Mouse (Mus musculus): ENCODE data around the gene Zfp987.
"Not testable (repeated sequence)": the region's sequence is repeated elsewhere in the genome, so short reads cannot be mapped to it uniquely, and the experiment has no call there.

Gene Zfp987

DNA sequence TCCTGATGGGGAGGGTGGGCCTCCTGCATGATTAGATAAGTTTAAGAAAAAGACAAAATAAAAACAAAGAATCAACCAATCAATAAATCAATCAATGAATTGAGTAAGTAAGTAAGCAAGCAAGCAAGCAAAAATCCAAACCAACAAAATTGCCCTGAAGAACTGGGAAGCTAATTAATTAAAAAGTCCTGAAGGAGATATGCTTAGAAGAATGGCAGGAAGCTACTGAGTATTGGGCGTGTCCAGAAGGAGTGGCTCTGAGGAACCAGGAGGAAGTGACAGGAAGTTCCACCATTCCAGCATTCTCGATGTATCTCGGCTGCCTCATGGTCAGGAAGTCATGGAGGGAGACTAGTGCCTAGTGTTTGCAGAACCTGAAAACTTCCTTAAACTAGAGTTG, at the start of gene Zfp987:
Zfp987 (plus strand) TSS at position 301 of the 400 bp plus-strand sequence.
- not testable (repeated sequence) for DNase-seq (ENCODE audit: low read depth)

- peak; percentile 1 for DNase-seq (ENCODE audit: low read depth)
Observed at GRCm38 (mm10) chr4:146052536-146052935, 44.6 kb upstream of the Zfp987 start.

DNA sequence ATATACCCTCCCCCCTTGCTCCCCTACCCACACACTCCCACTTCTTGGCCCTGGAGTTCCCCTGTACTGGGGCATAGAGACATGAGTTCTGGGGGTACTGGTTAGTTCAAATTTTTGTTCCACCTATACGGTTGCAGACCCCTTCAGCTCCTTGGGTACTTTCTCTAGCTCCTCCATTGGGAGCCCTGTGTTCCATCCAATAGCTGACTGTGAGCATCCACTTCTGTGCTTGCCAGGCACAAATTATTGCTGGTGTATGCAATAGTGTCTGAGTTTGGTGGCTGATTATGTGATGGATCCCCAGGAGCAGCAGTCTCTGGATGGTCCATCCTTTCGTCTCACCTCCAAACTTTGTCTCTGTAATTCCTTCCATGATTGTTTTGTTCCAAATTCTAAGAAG, 43.7 kb upstream of the Zfp987 start:
- DNase-seq (ENCODE audit: low read depth), result peak; percentile 2

DNA sequence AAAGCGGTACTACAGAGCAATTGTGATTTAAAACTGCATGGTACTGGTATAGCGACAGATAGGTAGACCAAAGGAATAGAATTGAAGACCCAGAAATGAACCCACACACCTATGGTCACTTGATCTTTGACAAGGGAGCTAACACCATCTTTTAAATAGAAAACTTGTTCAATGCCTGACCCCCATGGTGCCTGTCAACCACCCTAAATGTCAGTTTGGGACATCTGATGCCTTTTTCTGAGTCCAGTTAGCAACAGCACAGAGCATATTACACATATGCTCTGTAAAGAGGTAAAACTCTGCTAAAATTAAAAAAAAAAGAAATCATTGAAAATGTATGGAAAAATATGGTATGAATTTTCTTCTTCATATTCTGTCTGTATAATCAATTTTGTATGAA, 41.8 kb upstream of the Zfp987 start:
- peak; percentile 15 for DNase-seq (ENCODE audit: low read depth)

GRCm38 (mm10) chr4:146058646-146059045, 38.5 kb upstream of the Zfp987 start:
- peak; percentile 9 for DNase-seq (ENCODE audit: low read depth)

- DNase-seq (ENCODE audit: low read depth), result peak; percentile 1
Observed at GRCm38 (mm10) chr4:146059078-146059477, 38.0 kb upstream of the Zfp987 start.

DNA sequence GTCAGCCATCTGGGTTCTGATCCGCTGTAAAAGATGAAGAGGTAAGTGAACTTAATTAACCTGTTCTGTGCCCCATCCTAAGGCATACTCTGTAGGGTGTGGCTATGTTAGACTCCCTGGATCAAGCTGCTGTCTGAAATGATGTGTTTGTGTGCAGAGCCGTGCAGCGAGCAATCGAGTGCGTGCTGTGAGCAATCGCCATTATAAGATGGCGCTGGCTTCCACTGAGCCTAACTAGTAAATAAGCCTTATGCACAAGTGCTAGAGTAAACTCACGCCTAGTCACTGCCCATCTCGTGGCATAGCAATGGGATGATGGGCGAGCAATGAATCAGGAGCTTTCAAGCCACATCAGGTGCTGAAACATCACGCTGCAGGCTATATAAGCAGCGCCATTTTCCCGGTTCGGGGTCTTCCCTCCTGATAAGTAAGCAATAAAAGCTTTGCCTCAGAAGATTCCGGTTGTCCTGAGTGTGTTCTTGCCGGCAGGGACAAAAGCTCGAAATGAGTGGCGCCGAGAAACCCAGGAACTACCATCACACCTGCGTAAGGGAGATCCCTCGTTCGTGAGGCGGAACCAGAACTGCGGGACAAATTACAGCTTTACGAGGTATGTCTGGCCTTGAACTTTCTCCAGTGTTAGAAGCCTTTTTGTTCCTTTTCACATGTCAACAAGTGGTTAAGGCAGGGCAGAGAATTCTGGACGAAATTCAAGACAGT, 37.0 kb upstream of the Zfp987 start:
- DNase-seq (ENCODE audit: low read depth), result peak; percentile 2

DNA sequence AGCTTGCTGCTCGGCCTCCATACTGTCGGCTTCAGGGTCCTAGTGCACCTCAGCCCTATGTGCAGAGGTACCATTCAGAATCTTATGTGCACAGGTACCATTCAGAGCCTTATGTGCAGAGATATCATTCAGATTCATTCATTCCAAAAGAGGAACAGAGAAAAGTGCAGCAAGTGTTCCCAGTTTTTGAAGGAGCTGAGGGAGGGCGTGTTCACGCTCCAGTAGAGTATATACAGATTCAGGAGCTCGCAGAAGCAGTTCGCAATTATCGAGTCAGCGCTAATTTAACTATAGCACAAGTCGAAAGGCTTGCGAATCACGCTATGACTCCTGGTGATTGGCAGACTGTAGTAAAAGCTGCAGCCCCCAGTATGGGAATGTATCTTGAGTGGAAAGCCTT, 36.0 kb upstream of the Zfp987 start:
- not testable (repeated sequence) for DNase-seq (ENCODE audit: low read depth)

DNA sequence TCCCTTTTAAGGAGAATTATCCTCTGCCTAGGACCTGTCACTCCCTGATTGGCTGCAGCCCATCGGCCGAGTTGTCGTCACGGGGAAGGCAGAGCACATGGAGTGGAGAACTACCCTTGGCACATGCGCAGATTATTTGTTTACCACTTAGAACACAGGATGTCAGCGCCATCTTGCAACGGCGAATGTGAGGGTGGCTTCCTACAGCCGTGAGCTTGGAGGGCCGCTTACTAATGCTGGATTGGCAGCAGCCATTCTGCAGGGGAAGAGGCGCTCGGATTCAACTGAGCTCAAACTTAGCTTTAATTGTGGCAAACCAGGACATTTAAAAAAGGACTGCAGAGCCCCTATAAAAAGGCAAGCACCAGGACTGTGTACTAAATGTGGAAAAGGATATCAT, 35.1 kb upstream of the Zfp987 start:
- DNase-seq (ENCODE audit: low read depth), result not testable (repeated sequence)

- not testable (repeated sequence) for DNase-seq (ENCODE audit: low read depth)
Observed at GRCm38 (mm10) chr4:146063001-146063400, 34.1 kb upstream of the Zfp987 start.

GRCm38 (mm10) chr4:146063621-146064020, 33.5 kb upstream of the Zfp987 start:
- not testable (repeated sequence) for DNase-seq (ENCODE audit: low read depth)

GRCm38 (mm10) chr4:146064807-146065206, 32.3 kb upstream of the Zfp987 start:
- DNase-seq (ENCODE audit: low read depth), result not testable (repeated sequence)

DNA sequence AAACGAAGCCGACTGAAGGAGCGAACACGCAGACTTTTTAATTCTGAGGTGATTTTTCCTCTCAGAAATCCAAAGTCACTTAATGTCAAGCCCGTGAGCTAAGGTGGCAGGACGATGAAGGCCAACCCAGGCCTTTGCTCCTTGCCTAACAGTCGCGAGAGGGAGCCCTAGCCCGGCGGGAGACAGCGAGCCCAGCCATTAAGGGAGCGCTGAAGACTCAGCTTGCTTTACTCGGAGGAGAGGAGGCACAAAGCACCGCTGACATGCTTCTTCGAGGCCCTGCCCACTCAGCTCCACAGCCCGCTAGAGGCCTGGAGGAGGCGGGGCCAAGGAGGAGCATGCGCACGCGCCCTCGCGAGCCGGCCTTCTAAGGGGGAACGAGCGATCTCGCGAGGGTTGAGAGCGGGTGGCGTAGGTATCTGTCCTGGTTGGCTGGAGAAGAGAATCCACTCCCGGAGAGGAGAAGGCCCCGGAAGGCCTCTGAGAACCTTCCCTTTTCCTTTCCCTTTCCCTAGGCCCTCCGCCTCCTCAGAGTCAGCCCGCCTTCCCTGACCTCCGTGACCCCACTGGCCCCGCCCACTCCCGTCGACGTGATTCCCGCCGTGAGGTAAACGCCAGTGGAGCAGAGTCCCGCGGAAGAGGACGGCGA, 30.0 kb upstream of the Zfp987 start:
- DNase-seq (ENCODE audit: low read depth), result peak; percentile 5

DNA sequence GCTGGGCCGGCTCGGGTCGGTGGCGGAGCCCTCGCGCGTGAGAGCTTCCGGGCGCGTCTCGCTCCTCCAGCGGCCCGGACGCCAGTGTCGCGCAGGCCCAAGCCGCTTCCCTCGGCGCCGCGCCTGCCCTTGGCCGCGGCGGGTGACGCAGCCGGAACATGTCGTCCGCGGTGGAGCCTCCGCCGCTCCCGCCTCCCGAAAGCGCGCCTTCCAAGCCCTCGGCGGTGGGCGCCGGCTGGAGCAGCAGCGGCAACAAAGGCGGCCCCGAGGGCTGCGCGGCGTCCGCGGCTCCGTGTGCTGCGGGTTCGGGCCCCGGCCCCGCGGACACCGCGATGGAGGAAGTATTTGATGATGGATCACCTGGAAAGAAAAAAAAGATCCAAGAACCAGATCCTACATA, 29.5 kb upstream of the Zfp987 start:
- peak; percentile 1 for DNase-seq (ENCODE audit: low read depth)

DNA sequence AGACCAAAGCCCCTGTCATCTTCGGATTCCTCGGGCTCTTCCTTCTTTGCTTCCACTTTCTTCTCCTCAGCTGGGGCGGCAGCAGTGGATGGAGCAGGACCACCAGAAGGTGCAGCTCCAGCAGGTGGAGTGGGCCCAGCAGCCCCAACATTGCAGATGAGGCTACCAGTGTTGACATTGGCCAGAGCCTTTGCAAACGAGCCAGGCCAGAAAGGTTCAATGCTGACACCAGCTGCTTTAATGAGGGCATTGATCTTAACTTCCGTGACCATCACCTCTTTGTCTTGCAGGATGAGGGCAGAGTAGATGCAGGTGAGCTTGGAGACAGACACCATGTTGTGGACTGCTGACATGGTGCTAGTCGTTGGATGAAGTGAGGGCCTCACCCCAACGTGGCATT, 23.8 kb upstream of the Zfp987 start:
- not testable (repeated sequence) for DNase-seq (ENCODE audit: low read depth)

DNA sequence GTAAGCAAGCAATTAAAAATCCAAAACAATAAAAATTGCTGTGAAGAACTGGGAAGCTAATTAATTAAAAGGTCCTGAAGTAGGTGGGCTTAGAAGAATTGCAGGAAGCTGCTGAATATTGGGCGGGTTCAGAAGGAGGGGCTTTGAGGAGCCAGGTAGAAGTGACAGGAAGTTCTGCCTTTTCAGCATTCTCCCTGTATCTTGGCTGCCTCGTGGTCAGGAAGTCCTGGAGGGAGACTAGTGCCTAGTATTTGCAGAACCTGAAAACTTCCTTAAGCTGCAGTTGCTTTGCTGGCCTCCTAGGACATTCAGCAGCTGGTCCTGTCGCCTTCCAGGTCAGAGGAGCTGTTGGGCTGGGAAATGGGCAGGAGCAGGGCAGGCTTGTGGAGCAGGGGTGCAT, 4.3 kb downstream of the Zfp987 start:
- peak; percentile 0 for DNase-seq (ENCODE audit: low read depth)

DNA sequence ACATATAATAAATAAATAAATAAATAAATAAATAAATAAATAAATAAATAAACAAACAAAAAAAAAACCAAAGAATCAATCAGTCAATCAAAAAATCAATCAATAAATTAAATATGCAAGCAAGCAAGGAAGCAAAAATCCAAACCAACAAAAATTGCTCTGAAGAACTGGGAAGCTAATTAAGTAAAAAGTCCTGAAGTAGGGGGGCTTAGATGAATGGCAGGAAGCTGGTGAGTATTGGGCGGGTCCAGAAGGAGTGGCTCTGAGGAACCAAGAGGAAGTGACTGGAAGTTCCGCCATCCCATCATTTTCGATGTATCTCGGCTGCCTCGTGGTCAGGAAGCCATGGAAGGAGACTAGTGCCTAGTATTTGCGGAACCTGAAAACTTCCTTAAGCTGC, 59.4 kb downstream of the Zfp987 start, which contains the start of gene Zfp600:
Zfp600 (plus strand) TSS at position 301 of the 400 bp plus-strand sequence.
- not testable (repeated sequence) for DNase-seq (ENCODE audit: low read depth)

- DNase-seq (ENCODE audit: low read depth), result not testable (repeated sequence)
Observed at GRCm38 (mm10) chr4:146162893-146163292, 65.8 kb downstream of the Zfp987 start.

DNA sequence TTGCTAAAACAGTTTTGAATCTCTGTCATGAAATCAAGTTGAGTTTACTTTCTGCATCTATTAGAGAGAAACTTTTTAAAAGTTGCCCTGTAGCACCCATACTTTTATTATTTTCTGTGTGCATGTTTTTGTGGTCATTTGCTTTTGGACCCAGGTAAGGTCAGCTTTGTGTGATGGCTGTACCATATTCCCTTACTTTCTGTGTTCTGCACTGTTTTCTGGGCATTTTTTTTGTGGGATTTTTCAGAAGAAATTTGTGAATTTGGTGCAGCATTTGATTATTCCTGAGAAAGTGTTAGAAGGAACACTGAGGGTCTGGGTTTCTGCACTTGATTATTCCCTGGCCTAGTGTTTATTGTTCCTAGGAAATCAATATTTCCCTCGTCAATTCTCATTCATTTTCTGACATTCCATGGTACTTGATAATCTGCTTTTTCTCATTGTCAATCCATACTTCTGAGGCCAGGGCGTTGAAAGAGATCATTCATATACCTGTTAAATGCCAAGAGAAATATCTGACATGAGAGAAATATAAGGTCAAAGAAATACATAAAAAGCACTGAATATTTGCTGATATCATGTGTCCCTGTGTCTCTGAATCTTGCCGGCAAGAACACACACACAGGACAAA, 70.2 kb downstream of the Zfp987 start:
- DNase-seq (ENCODE audit: low read depth), result not testable (repeated sequence)

DNA sequence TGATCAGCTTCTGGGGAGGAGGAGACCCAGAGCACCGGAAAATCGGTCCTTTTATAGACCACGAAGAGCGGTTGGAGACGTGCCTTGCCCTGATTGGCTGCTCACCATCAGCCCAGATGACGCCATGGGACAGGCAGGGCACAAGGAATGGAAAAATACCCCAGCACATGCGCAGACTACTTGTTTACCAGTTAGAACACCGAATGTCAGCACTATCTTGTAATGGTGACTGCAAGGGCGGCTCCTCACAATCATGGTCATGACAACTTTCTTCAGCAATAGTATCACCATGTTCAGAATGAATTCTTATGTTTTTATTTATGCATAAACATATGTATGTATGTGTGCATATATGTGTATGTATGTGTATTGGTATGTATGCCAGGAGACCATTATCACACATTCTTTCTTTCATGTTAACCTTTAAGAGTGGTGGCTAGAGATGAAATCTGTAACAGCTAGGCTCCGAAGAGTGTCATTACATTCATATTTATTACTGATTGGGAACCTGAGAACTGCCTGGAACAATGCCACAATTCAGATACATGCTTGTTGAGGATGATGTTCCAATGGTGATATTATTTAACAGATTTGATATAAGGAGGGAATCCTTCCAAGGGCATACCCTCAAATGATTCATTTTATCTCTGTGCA, 70.9 kb downstream of the Zfp987 start:
- peak; percentile 14 for DNase-seq (ENCODE audit: low read depth)

DNA sequence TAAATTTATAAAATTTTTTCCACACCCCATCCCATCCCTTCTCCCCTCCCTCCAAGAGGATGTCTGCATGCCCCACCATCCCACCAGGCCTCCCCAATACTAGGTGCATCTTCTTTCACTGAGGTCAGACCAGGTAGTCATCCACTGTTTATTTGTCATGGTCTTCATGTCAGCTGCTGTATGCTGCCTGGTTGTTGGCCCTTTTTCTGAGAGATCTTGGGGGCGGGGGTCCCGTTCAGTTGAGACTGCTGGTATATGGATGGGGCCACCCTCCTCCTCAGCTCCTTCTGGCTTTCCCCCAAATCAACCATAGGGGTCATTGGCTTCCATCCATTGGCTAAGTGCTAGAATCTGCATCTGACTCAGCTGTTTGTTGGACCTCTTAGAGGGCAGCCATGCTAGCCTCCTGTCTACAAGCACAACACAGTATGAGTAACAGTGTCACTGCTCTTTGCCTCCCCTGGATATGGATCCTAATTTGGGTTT, 71.7 kb downstream of the Zfp987 start:
- DNase-seq (ENCODE audit: low read depth), result not testable (repeated sequence)
